Mouse (Mus musculus) hindbrain, embryonic 10.5 days (tissue): Measurements from ENCODE around the gene Cd69. TPM values are rescaled to one million over a fixed set of nuclear protein-coding genes. Genes with fewer than 3 reads are reported as not detected.

Source experiments
- DNase-seq: peaks from one replicate; pipeline ENCODE4 v3.0.0-alpha.2; 2017; ENCODE audit warnings: low spot score
- H3K27ac ChIP-seq: fragments of 300-500 bp; sonication (generic); 2 replicates; pipeline ENCODE4 v1.5.1; 2016; ENCODE audit warnings: mild to moderate bottlenecking, moderate library complexity
- H3K27me3 ChIP-seq: fragments of 300-500 bp; sonication (generic); 2 replicates; pipeline ENCODE4 v1.6.1; 2016; ENCODE audit warnings: mild to moderate bottlenecking; ENCODE audit not compliant: poor library complexity, insufficient read depth, severe bottlenecking
- H3K36me3 ChIP-seq: fragments of 300-500 bp; sonication (generic); 2 replicates; pipeline ENCODE4 v1.6.1; 2016; ENCODE audit warnings: mild to moderate bottlenecking, moderate library complexity
- H3K4me1 ChIP-seq: fragments of 300-500 bp; sonication (generic); replicated peaks from 2 replicates; pipeline ENCODE4 v1.6.1; 2016; ENCODE audit warnings: mild to moderate bottlenecking
- H3K4me3 ChIP-seq: fragments of 300-500 bp; sonication (generic); 2 replicates; pipeline ENCODE4 v1.5.1; 2016; ENCODE audit warnings: mild to moderate bottlenecking, moderate library complexity
- H3K9me3 ChIP-seq: fragments of 300-500 bp; sonication (generic); 2 replicates; pipeline ENCODE4 v1.6.1; 2016; ENCODE audit warnings: mild to moderate bottlenecking, moderate library complexity
- WGBS: fragments of 180-500 bp; shearing (Covaris S2); methylation state at CpG from one replicate; pipeline ENCODE4 v1.1.7; 2016; 5-methylcytosine and 5-hydroxymethylcytosine counted together
- polyA plus RNA-seq: library from polyadenylated mRNA; unstranded; fragments of >200 nt; fragmentation: Nextera tagmentation; extraction: Ambion mirVana; gene quantifications from 2 replicates; pipeline ENCODE4 v1.2.1, GENCODE M21; 2016

Gene Cd69
- polyA plus RNA-seq = 0.19 TPM in 1 of 2 replicates, not detected in the other

DNA sequence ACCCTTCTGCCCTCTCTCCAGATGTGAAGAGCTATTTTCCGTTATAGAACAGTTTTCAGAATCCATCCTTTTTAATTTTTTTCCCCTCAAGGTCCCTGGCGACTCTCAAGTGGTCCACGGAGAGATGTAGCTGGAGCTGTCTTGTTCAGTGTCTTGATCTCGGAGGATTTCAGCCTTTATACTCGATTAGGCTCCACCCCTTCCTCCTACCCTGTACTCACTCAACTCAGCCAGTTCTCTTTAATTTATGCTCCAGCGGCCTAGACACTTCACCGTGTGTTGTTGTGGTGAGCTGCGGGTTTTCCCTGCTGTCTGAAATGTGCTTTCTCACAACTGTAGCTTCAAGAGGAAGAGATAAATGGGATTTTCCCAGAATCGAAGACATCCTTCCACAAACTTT is at the start of gene Cd69:
Gene Cd69 (minus strand): TSS at position 217 of the 400 bp plus-strand sequence.
- Histone ChIP-seq H3K27me3 (no peaks in the 10 kb centered on the region), H3K9me3 (no peaks in the 10 kb centered on the region), H3K27ac (no peak within 1 kb of the TSS), H3K36me3 (no peaks in the 10 kb centered on the region), H3K4me1 (no peaks in the 10 kb centered on the region), H3K4me3 (no peak within 1 kb of the TSS)
- DNase-seq = no peak
- 84% methylated on average over 9 of the region's 9 CpGs for WGBS

DNA sequence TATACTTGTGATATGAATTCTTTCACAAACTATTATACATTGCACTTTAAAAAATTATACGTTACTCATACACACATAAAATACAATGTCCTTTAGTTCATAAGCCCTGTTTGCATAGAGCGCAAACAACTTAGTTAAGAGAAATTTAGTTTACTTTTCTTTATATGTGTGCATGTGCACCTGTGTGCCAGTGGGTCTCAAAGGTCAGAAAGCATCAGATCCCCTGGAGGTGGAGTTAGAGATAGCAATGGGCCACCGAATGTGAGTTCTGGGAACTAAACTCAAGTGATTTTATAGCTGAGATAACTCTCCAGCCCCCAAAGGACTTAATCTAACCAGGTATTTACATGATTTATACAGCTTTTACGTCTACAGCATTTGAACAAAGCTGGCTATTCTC is 44.1 kb upstream of the Cd69 start:
- Histone ChIP-seq H3K27ac (no peak overlapping the region), H3K4me3 (no peak overlapping the region), H3K36me3 (no peaks in the 10 kb centered on the region), H3K9me3 (no peaks in the 10 kb centered on the region), H3K27me3 (no peaks in the 10 kb centered on the region), H3K4me1 (no peaks in the 10 kb centered on the region)
- no peak for DNase-seq
- WGBS = 76% methylated on average over 4 of the region's 4 CpGs

GRCm38 (mm10) chr6:129318395-129318794 is 43.2 kb upstream of the Cd69 start:
- H3K4me3 ChIP-seq = no peak overlapping the region
- WGBS = 70% methylated on average over 1 of the region's 1 CpGs
- no peaks in the 10 kb centered on the region for H3K4me1 ChIP-seq
- DNase-seq = no peak
- no peaks in the 10 kb centered on the region for H3K36me3 ChIP-seq
- no peaks in the 10 kb centered on the region for H3K9me3 ChIP-seq
- no peak overlapping the region for H3K27ac ChIP-seq
- H3K27me3 ChIP-seq = no peaks in the 10 kb centered on the region

DNA sequence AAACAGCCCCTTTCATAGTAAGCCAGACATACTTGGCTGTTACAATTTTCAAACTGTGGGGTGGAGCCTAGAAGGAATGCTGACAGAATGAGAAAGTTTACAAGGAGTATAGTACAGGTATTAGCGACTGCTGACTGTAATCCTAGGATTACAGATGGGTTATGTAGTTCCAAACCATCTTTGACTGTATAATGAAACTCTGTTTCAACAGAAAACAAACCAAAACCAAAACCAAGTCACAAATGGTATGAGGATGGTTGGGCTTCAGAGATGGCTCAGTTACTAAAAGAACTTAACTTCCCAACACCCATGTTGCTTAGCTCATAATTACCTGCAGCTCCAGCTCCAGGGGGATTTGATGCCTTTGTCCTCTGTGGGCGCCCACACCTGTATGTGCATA is 41.2 kb upstream of the Cd69 start:
- Histone ChIP-seq H3K4me1 (no peaks in the 10 kb centered on the region), H3K9me3 (no peaks in the 10 kb centered on the region), H3K27me3 (no peaks in the 10 kb centered on the region), H3K27ac (no peak overlapping the region), H3K4me3 (no peak overlapping the region), H3K36me3 (no peaks in the 10 kb centered on the region)
- no peak for DNase-seq
- 73% methylated on average over 2 of the region's 2 CpGs for WGBS

GRCm38 (mm10) chr6:129315698-129316097 is 40.5 kb upstream of the Cd69 start:
- no peak overlapping the region for H3K27ac ChIP-seq
- DNase-seq = no peak
- 89% methylated on average over 1 of the region's 1 CpGs for WGBS
- no peaks in the 10 kb centered on the region for H3K4me1 ChIP-seq
- H3K36me3 ChIP-seq = no peaks in the 10 kb centered on the region
- no peaks in the 10 kb centered on the region for H3K9me3 ChIP-seq
- no peaks in the 10 kb centered on the region for H3K27me3 ChIP-seq
- H3K4me3 ChIP-seq = no peak overlapping the region

- 85% methylated on average over 3 of the region's 3 CpGs for WGBS
- H3K9me3 ChIP-seq = no peaks in the 10 kb centered on the region
- no peak overlapping the region for H3K4me3 ChIP-seq
- no peaks in the 10 kb centered on the region for H3K27me3 ChIP-seq
- no peaks in the 10 kb centered on the region for H3K36me3 ChIP-seq
- no peak for DNase-seq
- no peak overlapping the region for H3K27ac ChIP-seq
- H3K4me1 ChIP-seq = no peaks in the 10 kb centered on the region
These were observed 39.5 kb upstream of the Cd69 start for GRCm38 (mm10) chr6:129314655-129315168.

DNA sequence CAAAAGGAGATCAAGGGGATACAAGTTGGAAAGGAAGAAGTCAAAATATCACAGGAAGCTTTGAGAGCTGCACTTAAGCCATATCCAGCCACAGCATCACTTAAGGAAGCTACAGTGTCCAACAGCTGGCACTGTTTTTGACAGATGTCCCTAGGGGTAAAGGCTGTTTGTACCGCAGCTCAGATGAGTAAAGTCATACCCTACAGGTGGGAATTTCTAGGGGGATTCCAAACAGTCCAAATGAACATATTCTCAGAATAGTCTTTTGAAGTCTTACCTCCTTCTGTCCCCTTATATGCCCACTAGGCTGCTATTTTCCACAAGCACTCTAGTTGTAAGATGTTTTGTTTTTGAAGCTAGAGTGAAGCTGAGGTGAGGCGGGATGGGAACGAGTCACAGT is 37.3 kb upstream of the Cd69 start:
- H3K9me3 ChIP-seq = no peaks in the 10 kb centered on the region
- DNase-seq = no peak
- WGBS = 82% methylated on average over 3 of the region's 3 CpGs
- H3K4me1 ChIP-seq = no peaks in the 10 kb centered on the region
- no peak overlapping the region for H3K4me3 ChIP-seq
- H3K27ac ChIP-seq = no peak overlapping the region
- no peaks in the 10 kb centered on the region for H3K36me3 ChIP-seq
- H3K27me3 ChIP-seq = no peaks in the 10 kb centered on the region

- WGBS = 73% methylated on average over 1 of the region's 1 CpGs
- Histone ChIP-seq H3K9me3 (no peaks in the 10 kb centered on the region), H3K27me3 (no peaks in the 10 kb centered on the region), H3K27ac (no peak overlapping the region), H3K4me3 (no peak overlapping the region), H3K36me3 (no peaks in the 10 kb centered on the region), H3K4me1 (no peaks in the 10 kb centered on the region)
- no peak for DNase-seq
These were observed 28.9 kb upstream of the Cd69 start for GRCm38 (mm10) chr6:129304180-129304579.

GRCm38 (mm10) chr6:129288708-129289107 is 13.5 kb upstream of the Cd69 start:
- H3K4me3 ChIP-seq = no peak overlapping the region
- H3K27me3 ChIP-seq = no peaks in the 10 kb centered on the region
- no peak overlapping the region for H3K27ac ChIP-seq
- DNase-seq = no peak
- H3K9me3 ChIP-seq = no peaks in the 10 kb centered on the region
- H3K4me1 ChIP-seq = no peaks in the 10 kb centered on the region
- H3K36me3 ChIP-seq = no peaks in the 10 kb centered on the region

- no peaks in the 10 kb centered on the region for H3K4me1 ChIP-seq
- WGBS = 84% methylated on average over 7 of the region's 7 CpGs
- H3K27ac ChIP-seq = no peak overlapping the region
These were observed 9.3 kb upstream of the Cd69 start for GRCm38 (mm10) chr6:129284384-129285104.

GRCm38 (mm10) chr6:129283271-129283670 is 8.0 kb upstream of the Cd69 start:
- no peaks in the 10 kb centered on the region for H3K36me3 ChIP-seq
- no peaks in the 10 kb centered on the region for H3K4me1 ChIP-seq
- WGBS = 77% methylated on average over 3 of the region's 3 CpGs
- no peak overlapping the region for H3K27ac ChIP-seq
- no peak overlapping the region for H3K4me3 ChIP-seq
- H3K9me3 ChIP-seq = no peaks in the 10 kb centered on the region
- H3K27me3 ChIP-seq = no peaks in the 10 kb centered on the region
- DNase-seq = no peak

More at GRCm38 (mm10) chr6:129284384-129285104, 9.3 kb upstream of the Cd69 start:
- Histone ChIP-seq H3K9me3 (no peaks in the 10 kb centered on the region), H3K36me3 (no peaks in the 10 kb centered on the region), H3K27me3 (no peaks in the 10 kb centered on the region), H3K4me3 (no peak overlapping the region)
- no peak for DNase-seq

DNA sequence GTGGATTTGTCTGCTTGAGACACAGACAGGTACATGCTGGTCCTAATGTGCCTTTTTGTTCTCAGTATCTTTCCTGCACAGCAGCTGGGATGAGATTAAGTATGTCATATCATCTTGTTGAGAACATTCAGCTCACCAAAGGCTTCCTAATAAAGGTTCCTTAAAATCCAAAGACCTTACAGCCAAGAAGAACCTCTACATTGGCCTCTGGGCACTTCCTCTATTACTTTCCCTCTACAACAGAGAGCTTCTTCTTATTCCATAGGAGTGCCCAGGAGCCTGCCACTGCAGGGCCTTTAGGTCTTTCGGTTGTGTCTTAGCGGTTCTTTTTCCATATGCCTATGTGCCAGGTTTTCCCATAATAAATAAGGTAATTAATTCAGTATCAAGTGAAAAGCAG is 1.2 kb upstream of the Cd69 start:
- no peaks in the 10 kb centered on the region for H3K36me3 ChIP-seq
- no peaks in the 10 kb centered on the region for H3K4me1 ChIP-seq
- no peak for DNase-seq
- no peak overlapping the region for H3K4me3 ChIP-seq
- H3K27ac ChIP-seq = no peak overlapping the region
- H3K27me3 ChIP-seq = no peaks in the 10 kb centered on the region
- WGBS = 98% methylated on average over 2 of the region's 2 CpGs
- no peaks in the 10 kb centered on the region for H3K9me3 ChIP-seq

DNA sequence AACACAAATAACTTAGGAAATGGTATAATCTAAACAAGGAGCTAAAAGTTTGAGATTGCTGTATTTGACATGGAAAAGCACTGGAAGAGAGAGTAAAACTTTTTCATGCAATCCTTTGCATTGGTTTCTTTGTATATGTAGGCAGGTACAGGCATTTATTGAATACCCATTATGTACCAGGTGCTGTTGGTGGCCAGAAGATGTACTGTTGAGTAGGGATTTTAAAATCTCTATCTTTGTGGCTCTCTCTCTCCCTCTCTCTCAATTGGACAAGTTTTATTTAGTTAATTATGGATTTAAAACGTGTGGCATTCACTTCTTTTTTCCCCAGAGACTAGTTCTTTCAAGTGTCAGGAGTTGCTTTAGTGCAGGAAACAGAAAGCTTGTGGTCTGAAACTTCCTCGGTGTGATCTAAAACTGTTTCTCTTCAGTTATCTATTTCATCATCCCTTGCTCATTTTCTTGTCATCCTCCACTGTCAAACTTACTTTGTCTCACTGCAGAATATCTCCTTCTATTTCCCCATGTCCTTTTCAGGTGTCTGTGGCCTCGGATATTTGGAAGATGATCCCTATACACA is 478 bp upstream of the Cd69 start:
- no peaks in the 10 kb centered on the region for H3K9me3 ChIP-seq
- no peaks in the 10 kb centered on the region for H3K27me3 ChIP-seq
- no peak overlapping the region for H3K4me3 ChIP-seq
- no peaks in the 10 kb centered on the region for H3K36me3 ChIP-seq
- 71% methylated on average over 3 of the region's 3 CpGs for WGBS
- DNase-seq = no peak
- H3K27ac ChIP-seq = no peak overlapping the region
- H3K4me1 ChIP-seq = no peaks in the 10 kb centered on the region
